Mouse (Mus musculus): Measurements from ENCODE around the gene Lmcd1. TPM values are rescaled to one million over a fixed set of nuclear protein-coding genes. Genes with fewer than 3 reads are reported as not detected.

The Lmcd1 gene
- polyA plus RNA-seq, 1 experiment from 2014 or later, result 0.65 TPM

- TF ChIP-seq CTCF (IDR thresholded peaks at IDR 0.05; ENCODE audit: low read depth), result no peak
- no peak for TF ChIP-seq EP300 (IDR thresholded peaks at IDR 0.05; ENCODE audit: low read depth)
- H3K9me3 ChIP-seq (ENCODE audit: low read length), result no peaks in the 10 kb centered on the region
- ATAC-seq, result no peak
- no peaks in the 10 kb centered on the region for H3K36me3 ChIP-seq (replicated peaks; ENCODE audit: insufficient read depth, low read length)
- H3K27ac ChIP-seq (ENCODE audit: low read depth), result no peak overlapping the region
- no peaks in the 10 kb centered on the region for H3K4me1 ChIP-seq (ENCODE audit: insufficient read depth)
- H3K4me3 ChIP-seq (ENCODE audit: low read depth, low read length), result no peak overlapping the region
- H3K27me3 ChIP-seq (ENCODE audit: insufficient read depth, low read length), result no peaks in the 10 kb centered on the region
- H3K9ac ChIP-seq (replicated peaks), result no peak overlapping the region
- WGBS (ENCODE audit: insufficient replicate concordance), result 81% methylated on average over 9 of the region's 9 CpGs
- H3K4me2 ChIP-seq (ENCODE audit: low read depth, low read length), result no peak overlapping the region
- DNase-seq, result no peak
Measured at GRCm38 (mm10) chr6:112379054-112379453, 105.5 kb downstream of the Lmcd1 start.

Other genes starting within 250 kb of the Lmcd1 start
- 0.08 TPM in 1 of 2 replicates, not detected in the other for gene Ssu2, start 114.3 kb downstream of the Lmcd1 start, polyA plus RNA-seq (2015; fragmentation: Nextera tagmentation; extraction: Ambion mirVana)
- gene Cav3, start 185.7 kb downstream of the Lmcd1 start, polyA plus RNA-seq (2015; fragmentation: Nextera tagmentation; extraction: Ambion mirVana), result 0.15 and 1.6 TPM in 2 replicates
- 0.02 TPM in 1 of 2 replicates, not detected in the other for gene Oxtr, start 216.2 kb downstream of the Lmcd1 start, polyA plus RNA-seq (2015; fragmentation: Nextera tagmentation; extraction: Ambion mirVana)